Mouse (Mus musculus) limb, embryonic 14.5 days (tissue): ENCODE results near the gene Dbndd2. TPM values are rescaled to one million over a fixed set of nuclear protein-coding genes. Genes with fewer than 3 reads are reported as not detected.

Source experiments
- ATAC-seq: fragments of 200-750 bp; cut with Nextera tagmentation; 2 replicates; pipeline ENCODE4 v1.8.0; 2017; ENCODE audit warnings: low read depth, moderate number of reproducible peaks, moderate TSS enrichment; ENCODE audit not compliant: low FRiP score
- DNase-seq: peaks from one replicate; pipeline ENCODE4 v3.0.0-alpha.2; 2015; ENCODE audit warnings: low spot score
- H3K27ac ChIP-seq: fragments of 300-500 bp; sonication (generic); replicated peaks from 2 replicates; pipeline ENCODE4 v1.5.1; 2014; ENCODE audit warnings: low read depth, mild to moderate bottlenecking, low read length, moderate library complexity, mixed read lengths
- H3K27me3 ChIP-seq: fragments of 300-500 bp; sonication (generic); 2 replicates; pipeline ENCODE4 v1.6.1; 2014; ENCODE audit warnings: low read length, mixed read lengths; ENCODE audit not compliant: control insufficient read depth, insufficient read depth
- H3K36me3 ChIP-seq: fragments of 300-500 bp; sonication (generic); 2 replicates; pipeline ENCODE4 v1.6.1; 2014; ENCODE audit warnings: mild to moderate bottlenecking, low read length, moderate library complexity, mixed read lengths; ENCODE audit not compliant: control insufficient read depth, insufficient read depth
- H3K4me1 ChIP-seq: fragments of 300-500 bp; sonication (generic); 2 replicates; pipeline ENCODE4 v1.6.1; 2014; ENCODE audit warnings: antibody characterized with exemption, low read length, mixed read lengths; ENCODE audit not compliant: control insufficient read depth, insufficient read depth
- H3K4me2 ChIP-seq: fragments of 300-500 bp; sonication (generic); replicated peaks from 2 replicates; pipeline ENCODE4 v1.6.1; 2014; ENCODE audit warnings: low read depth, mild to moderate bottlenecking, low read length, moderate library complexity; ENCODE audit not compliant: severe bottlenecking
- H3K4me3 ChIP-seq: fragments of 300-500 bp; sonication (generic); replicated peaks from 2 replicates; pipeline ENCODE4 v1.5.1; 2014; ENCODE audit warnings: low read length
- H3K9ac ChIP-seq: fragments of 300-500 bp; sonication (generic); 2 replicates; pipeline ENCODE4 v1.6.1; 2014; ENCODE audit warnings: mild to moderate bottlenecking, low read depth, low read length, moderate library complexity; ENCODE audit not compliant: severe bottlenecking
- H3K9me3 ChIP-seq: fragments of 300-500 bp; sonication (generic); 2 replicates; pipeline ENCODE4 v1.6.1; 2016; ENCODE audit warnings: low read length; ENCODE audit not compliant: control insufficient read depth
- POLR2A ChIP-seq: fragments of 200-500 bp; IDR thresholded peaks from 2 replicates; pipeline ENCODE4 v1.8.0; 2012; ENCODE audit warnings: inconsistent platforms, mild to moderate bottlenecking, moderate library complexity, borderline replicate concordance; ENCODE audit not compliant: insufficient read depth, insufficient read length; ENCODE audit errors: extremely low read depth
- WGBS: fragments of 180-500 bp; shearing (Covaris S2); extraction: QIAGEN DNeasy Blood & Tissue Kit; methylation state at CpG from one replicate; pipeline ENCODE4 v1.1.7; 2014; 5-methylcytosine and 5-hydroxymethylcytosine counted together
- polyA plus RNA-seq, 2 experiments: library from polyadenylated mRNA; depleted of rRNA in 1 of 2; stranded (reverse) in 1 of 2; unstranded in 1 of 2; fragments of >200 nt; fragmentation: Nextera tagmentation in 1 of 2; extraction: Ambion mirVana in 1 of 2; gene quantifications; 2 replicates each; pipeline versions ENCODE4 v1.2.1 to v1.2.3; 2012 to 2014

Gene Dbndd2
- polyA plus RNA-seq, 2 experiments = 4.4 to 7.7 TPM

DNA sequence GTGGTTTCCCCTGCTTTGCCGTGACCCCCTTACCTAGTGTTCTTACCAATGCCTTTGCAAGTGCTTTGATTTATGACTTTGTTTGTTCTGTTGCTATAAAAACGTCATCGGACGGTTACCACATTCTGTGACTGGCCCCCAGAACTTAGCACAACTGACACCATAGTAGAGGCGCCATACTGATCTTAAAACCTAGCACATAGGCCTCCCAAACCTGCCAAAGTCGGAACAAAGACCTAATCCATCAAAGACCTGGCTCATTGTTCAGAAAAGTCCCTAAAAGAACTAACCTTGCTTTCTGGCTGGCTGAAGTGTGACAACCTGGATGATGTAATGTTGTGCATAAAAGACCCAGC is 33.2 kb downstream of the Dbndd2 start:
- TF ChIP-seq POLR2A = no peak
- H3K4me2 ChIP-seq = peak overlapping the region; percentile 18; the same call in 1 of the 2 replicates
- no peaks in the 10 kb centered on the region for H3K9me3 ChIP-seq
- H3K27me3 ChIP-seq = no peaks in the 10 kb centered on the region
- H3K9ac ChIP-seq = no peak overlapping the region
- H3K4me3 ChIP-seq = no peak overlapping the region
- WGBS = 34% methylated on average over 6 of the region's 6 CpGs
- H3K27ac ChIP-seq = peak overlapping the region; percentile 81
- H3K36me3 ChIP-seq = no peaks in the 10 kb centered on the region
- H3K4me1 ChIP-seq = peaks cover 23% of the 10 kb centered on the region
- peak; percentile 8; the same call in 1 of the 2 replicates for ATAC-seq
- peak; percentile 35 for DNase-seq

DNA sequence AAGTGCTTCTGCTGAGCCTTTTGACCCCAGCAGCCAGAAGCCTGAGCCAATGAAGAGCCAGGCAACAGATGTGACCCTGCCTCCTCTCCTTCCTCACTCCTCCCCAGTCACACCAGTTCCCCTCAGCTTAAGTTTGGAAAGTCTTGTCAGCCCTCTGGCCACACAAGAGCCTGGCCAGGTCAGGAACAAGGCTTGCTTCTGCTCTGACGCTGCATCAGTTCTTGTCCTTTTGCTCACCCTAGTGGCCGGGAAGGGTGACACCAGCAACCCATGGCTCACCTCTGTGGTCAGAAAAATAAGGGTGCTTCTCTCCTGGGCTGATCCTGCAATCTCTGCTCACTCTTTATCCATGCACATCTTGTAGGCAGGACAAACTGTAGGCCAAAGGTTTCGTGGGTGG is 34.9 kb downstream of the Dbndd2 start:
- 15% methylated on average over 3 of the region's 3 CpGs for WGBS
- H3K4me3 ChIP-seq = no peak overlapping the region
- H3K9ac ChIP-seq = no peak overlapping the region
- H3K9me3 ChIP-seq = no peaks in the 10 kb centered on the region
- peak; percentile 26 for DNase-seq
- no peak for ATAC-seq
- H3K4me2 ChIP-seq = no peak overlapping the region
- H3K27me3 ChIP-seq = no peaks in the 10 kb centered on the region
- H3K27ac ChIP-seq = no peak overlapping the region
- peaks cover 23% of the 10 kb centered on the region for H3K4me1 ChIP-seq
- H3K36me3 ChIP-seq = no peaks in the 10 kb centered on the region
- TF ChIP-seq POLR2A = no peak

DNA sequence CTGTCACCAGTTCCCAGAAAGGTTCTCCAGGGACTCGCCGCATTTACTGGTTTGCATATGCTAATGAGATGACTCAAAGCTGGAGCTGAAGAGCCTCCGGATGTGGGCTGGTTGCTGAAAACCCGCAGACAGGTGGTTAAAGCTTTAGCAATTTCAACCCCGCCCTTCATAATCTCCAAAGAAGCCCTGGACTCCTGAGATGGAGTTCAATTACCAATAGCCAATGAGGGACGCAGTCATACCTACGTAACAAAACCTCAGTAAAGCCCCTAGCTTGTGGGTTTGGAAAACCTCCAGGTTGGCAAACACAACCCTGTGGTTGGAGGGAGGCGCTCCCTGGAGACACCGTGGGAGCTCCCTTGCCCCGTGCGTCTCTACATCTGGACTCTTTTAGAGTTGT is 35.9 kb downstream of the Dbndd2 start:
- WGBS = 16% methylated on average over 11 of the region's 11 CpGs
- H3K27ac ChIP-seq = no peak overlapping the region
- DNase-seq (no peak), ATAC-seq (no peak)
- no peak for TF ChIP-seq POLR2A
- H3K9ac ChIP-seq = no peak overlapping the region
- no peaks in the 10 kb centered on the region for H3K27me3 ChIP-seq
- 0 out of 2 replicates have a peak, but pooled peaks cover 2% of the 10 kb centered on the region for H3K9me3 ChIP-seq
- peak overlapping the region; percentile 10; the same call in 1 of the 2 replicates for H3K4me2 ChIP-seq
- H3K4me3 ChIP-seq = no peak overlapping the region
- H3K36me3 ChIP-seq = no peaks in the 10 kb centered on the region
- peaks cover 23% of the 10 kb centered on the region for H3K4me1 ChIP-seq

DNA sequence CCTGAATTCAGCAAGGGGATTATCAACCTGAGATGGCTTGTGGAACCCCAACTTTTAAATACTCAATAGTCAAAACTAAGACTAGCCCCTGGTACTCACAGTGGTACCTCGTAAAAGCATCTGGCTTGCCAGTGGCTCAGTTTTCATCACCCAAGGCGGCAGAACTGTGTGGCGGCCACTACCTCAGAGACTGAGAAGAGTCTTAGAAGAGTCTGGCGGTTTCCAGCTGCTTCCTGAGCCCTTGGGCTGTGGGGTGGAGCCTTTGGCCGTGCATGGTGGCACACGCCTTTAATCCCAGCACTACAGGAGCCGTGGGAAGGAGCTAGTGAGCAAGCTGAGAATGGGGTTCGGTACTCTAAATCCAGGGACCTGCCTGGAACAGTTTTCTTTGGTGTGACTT is 36.4 kb downstream of the Dbndd2 start:
- no peak for TF ChIP-seq POLR2A
- H3K4me3 ChIP-seq = no peak overlapping the region
- no peaks in the 10 kb centered on the region for H3K27me3 ChIP-seq
- 11% methylated on average over 8 of the region's 8 CpGs for WGBS
- ATAC-seq (no peak), DNase-seq (no peak)
- no peak overlapping the region for H3K27ac ChIP-seq
- H3K36me3 ChIP-seq = no peaks in the 10 kb centered on the region
- H3K9me3 ChIP-seq = 0 out of 2 replicates have a peak, but pooled peaks cover 4% of the 10 kb centered on the region
- H3K9ac ChIP-seq = no peak overlapping the region
- 0 out of 2 replicates have a peak overlapping the region, but pooled peaks have one; percentile 10 for H3K4me2 ChIP-seq
- H3K4me1 ChIP-seq = peaks cover 23% of the 10 kb centered on the region

DNA sequence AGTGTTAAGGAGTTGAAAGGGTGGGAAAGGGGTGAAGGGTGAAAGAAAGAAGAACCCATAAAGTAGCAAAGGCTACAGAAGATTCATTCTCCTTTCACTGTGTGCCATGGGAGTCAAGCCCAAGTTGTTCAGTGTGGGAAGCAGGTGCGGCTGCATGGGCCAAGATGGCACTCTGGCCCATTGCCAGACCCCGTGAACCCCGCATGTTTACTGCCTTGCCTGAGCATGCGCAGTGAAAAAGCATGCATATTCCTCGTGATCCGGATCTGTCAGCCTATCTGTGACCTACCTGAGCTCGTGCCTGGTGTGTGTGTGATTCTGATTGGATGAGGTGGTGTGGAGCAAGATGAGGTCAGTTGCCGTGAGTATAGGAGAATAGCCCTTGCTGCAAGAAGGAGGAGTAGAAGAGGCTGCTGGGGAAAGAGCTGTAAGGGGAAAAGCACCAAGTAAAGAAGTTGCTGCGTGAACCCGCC is 37.4 kb downstream of the Dbndd2 start:
- Histone ChIP-seq H3K9me3 (0 out of 2 replicates have a peak, but pooled peaks cover 4% of the 10 kb centered on the region), H3K27ac (no peak overlapping the region), H3K4me3 (no peak overlapping the region), H3K4me1 (peaks cover 23% of the 10 kb centered on the region), H3K4me2 (no peak overlapping the region), H3K27me3 (no peaks in the 10 kb centered on the region), H3K36me3 (no peaks in the 10 kb centered on the region), H3K9ac (no peak overlapping the region)
- no peak for TF ChIP-seq POLR2A
- no peak for DNase-seq
- ATAC-seq = no peak
- 81% methylated on average over 10 of the region's 10 CpGs for WGBS

DNA sequence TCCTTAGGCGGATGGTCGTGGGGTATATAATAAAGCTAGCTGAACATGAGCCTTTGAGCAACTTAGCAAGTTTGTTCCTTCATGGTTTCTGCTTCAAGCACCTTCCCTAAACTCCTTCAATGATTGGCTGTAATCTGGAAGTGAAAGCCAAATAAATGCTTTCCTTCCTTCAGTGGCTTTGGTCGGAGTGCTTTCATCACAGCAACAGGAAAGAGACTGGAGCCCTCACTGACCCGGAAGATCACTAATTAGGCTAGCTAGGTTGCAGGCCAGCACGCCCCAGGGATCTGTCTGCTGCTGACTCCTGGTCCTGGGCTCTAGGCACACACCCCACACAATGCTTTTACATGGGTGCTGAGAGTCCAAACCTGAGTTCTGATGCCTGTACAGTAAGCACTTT is 42.7 kb downstream of the Dbndd2 start:
- 50% methylated on average over 5 of the region's 5 CpGs for WGBS
- no peak for ATAC-seq
- no peak overlapping the region for H3K27ac ChIP-seq
- no peak overlapping the region for H3K4me2 ChIP-seq
- no peak overlapping the region for H3K4me3 ChIP-seq
- 0 out of 2 replicates have a peak, but pooled peaks cover 4% of the 10 kb centered on the region for H3K9me3 ChIP-seq
- no peaks in the 10 kb centered on the region for H3K27me3 ChIP-seq
- H3K4me1 ChIP-seq = no peaks in the 10 kb centered on the region
- no peak overlapping the region for H3K9ac ChIP-seq
- no peak for TF ChIP-seq POLR2A
- no peak for DNase-seq
- H3K36me3 ChIP-seq = no peaks in the 10 kb centered on the region
